Mouse (Mus musculus) forebrain, embryonic 14.5 days (tissue): ENCODE results near the gene Arhgap4. TPM values are rescaled to one million over a fixed set of nuclear protein-coding genes. Genes with fewer than 3 reads are reported as not detected.

Experiments used
- ATAC-seq: fragments of 200-750 bp; cut with Nextera tagmentation; 2 replicates; pipeline ENCODE4 v1.8.0; 2017; ENCODE audit warnings: mild to moderate bottlenecking, moderate library complexity
- DNase-seq: peaks from one replicate; pipeline ENCODE4 v3.0.0-alpha.2; 2015; ENCODE audit warnings: low spot score
- H3K27ac ChIP-seq: fragments of 300-500 bp; sonication (generic); 2 replicates; pipeline ENCODE4 v1.5.1; 2014; ENCODE audit warnings: low read depth, mild to moderate bottlenecking, control low read depth, low read length, moderate library complexity
- H3K27me3 ChIP-seq: fragments of 300-500 bp; sonication (generic); replicated peaks from 2 replicates; pipeline ENCODE4 v1.6.1; 2014; ENCODE audit warnings: low read length, control low read depth, mixed read lengths; ENCODE audit not compliant: control insufficient read depth, insufficient read depth
- H3K36me3 ChIP-seq: fragments of 300-500 bp; sonication (generic); 2 replicates; pipeline ENCODE4 v1.6.1; 2014; ENCODE audit warnings: low read length, control low read depth; ENCODE audit not compliant: control insufficient read depth, insufficient read depth
- H3K4me1 ChIP-seq: fragments of 300-500 bp; sonication (generic); 2 replicates; pipeline ENCODE4 v1.6.1; 2014; ENCODE audit warnings: antibody characterized with exemption, low read length, control low read depth; ENCODE audit not compliant: control insufficient read depth, insufficient read depth
- H3K4me2 ChIP-seq: fragments of 300-500 bp; sonication (generic); 2 replicates; pipeline ENCODE4 v1.6.1; 2014; ENCODE audit warnings: mild to moderate bottlenecking, control low read depth, low read length
- H3K4me3 ChIP-seq: fragments of 300-500 bp; sonication (generic); 2 replicates; pipeline ENCODE4 v1.5.1; 2014; ENCODE audit warnings: low read depth, low read length, control low read depth
- H3K9ac ChIP-seq: fragments of 300-500 bp; sonication (generic); 2 replicates; pipeline ENCODE4 v1.6.1; 2014; ENCODE audit warnings: mild to moderate bottlenecking, low read length, control low read depth, moderate library complexity
- H3K9me3 ChIP-seq: fragments of 300-500 bp; sonication (generic); replicated peaks from 2 replicates; pipeline ENCODE4 v1.6.1; 2016; ENCODE audit warnings: low read length, control low read depth, mixed read lengths; ENCODE audit not compliant: control insufficient read depth
- WGBS: fragments of 180-500 bp; shearing (Covaris S2); extraction: QIAGEN DNeasy Blood & Tissue Kit; methylation state at CpG from one replicate; pipeline ENCODE4 v1.1.7; 2014; 5-methylcytosine and 5-hydroxymethylcytosine counted together
- polyA plus RNA-seq: library from polyadenylated mRNA; unstranded; fragments of >200 nt; fragmentation: Nextera tagmentation; extraction: Ambion mirVana; gene quantifications from 2 replicates; pipeline ENCODE4 v1.2.1, GENCODE M21; 2014

Arhgap4 gene
- polyA plus RNA-seq, 1 experiment from 2014 or later: 1.3 TPM

DNA sequence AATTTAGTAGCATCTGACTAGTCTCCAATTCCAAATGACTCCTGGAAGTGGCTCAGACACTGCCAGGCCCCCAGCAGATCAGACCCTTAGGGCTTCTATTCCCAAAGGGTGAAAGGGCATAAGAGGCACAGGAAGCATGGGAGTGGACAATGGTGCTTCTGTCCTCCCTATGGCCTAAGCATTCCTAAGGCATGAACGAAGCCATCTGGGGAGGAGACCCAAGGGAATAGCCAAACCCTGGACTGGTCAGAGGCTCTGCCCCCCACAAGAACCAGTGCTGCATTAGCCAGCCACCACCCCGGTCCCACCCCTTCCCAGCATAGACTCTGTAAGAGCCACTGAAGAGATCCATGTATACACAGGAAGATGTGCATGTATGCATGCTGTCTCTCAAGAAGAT lies 45.8 kb downstream of the Arhgap4 start:
- Histone ChIP-seq H3K27ac (no peak overlapping the region), H3K4me1 (no peaks in the 10 kb centered on the region), H3K4me2 (peak overlapping the region; percentile 23), H3K27me3 (no peaks in the 10 kb centered on the region), H3K9ac (no peak overlapping the region), H3K9me3 (no peaks in the 10 kb centered on the region), H3K36me3 (no peaks in the 10 kb centered on the region), H3K4me3 (no peak overlapping the region)
- DNase-seq (no peak), ATAC-seq (no peak)
- WGBS: 71% methylated on average over 2 of the region's 2 CpGs

DNA sequence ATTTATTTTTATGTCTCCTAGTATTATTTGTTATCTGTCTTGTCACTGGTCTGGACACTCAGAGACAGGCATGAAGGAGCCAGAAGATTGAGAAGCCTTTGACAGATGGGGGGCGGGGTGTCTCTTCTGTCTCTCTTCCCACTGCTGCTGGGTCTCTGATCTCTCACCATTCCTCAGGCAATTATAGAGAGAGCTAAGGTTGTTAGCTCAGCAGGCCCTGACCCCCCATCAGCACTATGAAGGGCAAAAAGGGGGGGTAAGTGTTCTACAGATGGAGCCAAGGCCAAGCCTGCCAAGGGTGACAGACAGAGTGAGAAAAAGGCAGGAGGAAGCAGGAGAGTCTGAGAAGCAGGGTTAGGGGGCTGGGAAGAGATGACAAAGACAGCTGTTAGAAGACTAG lies 49.7 kb downstream of the Arhgap4 start:
- no peaks in the 10 kb centered on the region for H3K36me3 ChIP-seq
- ATAC-seq: no peak
- no peaks in the 10 kb centered on the region; the same call in 1 of the 2 replicates for H3K4me1 ChIP-seq
- peak overlapping the region; percentile 45; the same call in 1 of the 2 replicates for H3K27ac ChIP-seq
- H3K4me2 ChIP-seq: no peak overlapping the region
- no peak overlapping the region for H3K4me3 ChIP-seq
- DNase-seq: peak; percentile 44
- 68% methylated on average over 1 of the region's 1 CpGs for WGBS
- H3K27me3 ChIP-seq: no peaks in the 10 kb centered on the region
- no peak overlapping the region for H3K9ac ChIP-seq
- H3K9me3 ChIP-seq: no peaks in the 10 kb centered on the region

DNA sequence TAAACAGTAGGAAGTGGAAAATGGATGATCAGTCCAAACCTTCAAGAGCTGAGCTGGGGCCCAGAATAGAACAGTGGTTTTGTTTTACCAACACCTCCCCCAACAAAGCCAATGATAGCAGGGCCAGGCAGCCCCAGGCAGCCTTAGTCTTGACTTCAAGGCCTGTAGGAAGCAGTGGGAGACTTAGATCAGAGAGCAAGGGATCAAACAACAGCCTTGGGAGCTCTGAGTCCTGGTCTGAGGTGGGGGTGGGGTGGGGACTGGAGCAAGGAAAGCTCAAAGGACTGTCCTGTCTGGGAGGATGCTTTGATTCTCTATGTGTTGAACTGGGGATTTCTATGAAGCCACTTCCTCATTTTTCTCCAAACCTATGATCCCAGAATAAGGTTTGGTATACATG lies 50.2 kb downstream of the Arhgap4 start:
- Histone ChIP-seq H3K9me3 (no peaks in the 10 kb centered on the region), H3K27ac (no peak overlapping the region), H3K4me1 (peaks cover 2% of the 10 kb centered on the region; the same call in 1 of the 2 replicates), H3K27me3 (no peaks in the 10 kb centered on the region), H3K36me3 (no peaks in the 10 kb centered on the region), H3K4me2 (no peak overlapping the region), H3K4me3 (no peak overlapping the region), H3K9ac (no peak overlapping the region)
- no peak for ATAC-seq
- DNase-seq: no peak

DNA sequence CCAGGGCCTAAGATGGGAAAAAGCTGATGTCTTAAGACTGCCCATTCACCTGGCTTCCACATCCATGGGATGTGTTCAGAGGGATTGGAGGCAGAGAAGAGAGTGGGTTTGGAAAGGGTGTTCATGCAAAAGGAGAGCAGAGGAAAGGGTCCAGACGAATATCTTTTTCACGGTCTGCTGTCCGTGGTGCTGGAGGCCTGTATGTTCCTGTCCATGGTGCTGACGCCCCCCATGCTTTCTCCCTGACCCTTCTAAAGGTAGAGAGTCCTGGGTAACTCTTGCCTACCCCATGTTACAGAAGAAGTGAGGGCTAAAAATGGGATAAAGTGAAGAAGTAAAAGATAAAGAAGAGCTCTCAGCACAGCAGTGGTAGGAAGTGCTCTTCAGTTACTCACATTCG lies 52.3 kb downstream of the Arhgap4 start:
- no peak overlapping the region for H3K4me3 ChIP-seq
- H3K36me3 ChIP-seq: 0 out of 2 replicates have a peak, but pooled peaks cover 7% of the 10 kb centered on the region
- H3K4me2 ChIP-seq: no peak overlapping the region
- WGBS: 21% methylated on average over 5 of the region's 5 CpGs
- H3K27me3 ChIP-seq: no peaks in the 10 kb centered on the region
- DNase-seq (no peak), ATAC-seq (no peak)
- H3K9ac ChIP-seq: no peak overlapping the region
- peaks cover 12% of the 10 kb centered on the region for H3K4me1 ChIP-seq
- H3K9me3 ChIP-seq: no peaks in the 10 kb centered on the region
- peak overlapping the region; percentile 9; the same call in 1 of the 2 replicates for H3K27ac ChIP-seq

DNA sequence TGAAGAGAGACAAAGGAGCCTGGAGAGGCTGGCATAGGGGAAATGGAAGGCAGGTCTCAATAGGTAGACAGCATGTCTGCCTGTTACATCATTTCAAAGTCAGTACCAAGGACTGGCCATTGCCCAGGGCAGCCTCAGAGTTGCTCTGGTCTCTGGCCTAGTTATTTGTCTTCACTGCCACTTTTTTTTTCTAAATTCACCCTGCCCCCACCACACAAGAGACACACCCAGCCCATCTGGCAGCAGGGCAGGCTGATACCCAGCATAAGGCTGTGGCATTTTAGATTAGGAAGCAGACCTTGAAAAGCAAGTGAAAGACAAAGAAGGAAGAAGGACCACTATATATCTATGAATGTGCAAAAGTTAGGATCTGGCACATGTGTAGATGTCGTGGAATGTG lies 53.8 kb downstream of the Arhgap4 start:
- 0 out of 2 replicates have a peak overlapping the region, but pooled peaks have one; percentile 32 for H3K9ac ChIP-seq
- no peaks in the 10 kb centered on the region for H3K27me3 ChIP-seq
- H3K27ac ChIP-seq: peak overlapping the region; percentile 88
- H3K36me3 ChIP-seq: peaks cover 14% of the 10 kb centered on the region
- H3K4me3 ChIP-seq: no peak overlapping the region
- 64% methylated on average over 1 of the region's 1 CpGs for WGBS
- H3K9me3 ChIP-seq: no peaks in the 10 kb centered on the region
- DNase-seq: no peak
- H3K4me1 ChIP-seq: peaks cover 12% of the 10 kb centered on the region
- peak overlapping the region; percentile 24; the same call in 1 of the 2 replicates for H3K4me2 ChIP-seq
- peak; percentile 15; the same call in 1 of the 2 replicates for ATAC-seq

DNA sequence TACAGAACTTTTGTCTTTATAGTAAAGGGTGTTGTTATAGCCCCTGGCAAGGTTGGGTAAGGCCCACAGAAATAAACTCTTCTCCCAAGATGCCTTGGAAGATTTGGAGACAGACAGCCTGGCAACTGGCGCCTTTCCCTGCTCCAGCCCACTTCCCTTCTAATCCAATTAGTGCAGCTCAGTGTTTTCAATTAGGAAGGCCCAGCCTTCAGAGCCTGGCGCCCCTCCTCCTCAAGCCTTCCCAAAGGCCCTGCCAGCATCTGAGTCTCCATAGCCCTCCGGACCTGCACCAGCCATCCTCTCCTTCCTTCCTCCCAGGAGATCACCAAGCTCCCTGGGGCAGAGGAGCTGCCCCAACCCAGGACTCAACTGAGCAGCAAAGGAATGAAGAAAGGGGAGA lies 54.4 kb downstream of the Arhgap4 start:
- Histone ChIP-seq H3K27ac (peak overlapping the region; percentile 88), H3K4me1 (peaks cover 12% of the 10 kb centered on the region), H3K9ac (0 out of 2 replicates have a peak overlapping the region, but pooled peaks have one; percentile 32), H3K9me3 (no peaks in the 10 kb centered on the region), H3K27me3 (no peaks in the 10 kb centered on the region), H3K36me3 (peaks cover 19% of the 10 kb centered on the region), H3K4me3 (no peak overlapping the region), H3K4me2 (peak overlapping the region; percentile 24; the same call in 1 of the 2 replicates)
- ATAC-seq: peak; percentile 79
- peak; percentile 76 for DNase-seq
- WGBS: 34% methylated on average over 3 of the region's 3 CpGs

DNA sequence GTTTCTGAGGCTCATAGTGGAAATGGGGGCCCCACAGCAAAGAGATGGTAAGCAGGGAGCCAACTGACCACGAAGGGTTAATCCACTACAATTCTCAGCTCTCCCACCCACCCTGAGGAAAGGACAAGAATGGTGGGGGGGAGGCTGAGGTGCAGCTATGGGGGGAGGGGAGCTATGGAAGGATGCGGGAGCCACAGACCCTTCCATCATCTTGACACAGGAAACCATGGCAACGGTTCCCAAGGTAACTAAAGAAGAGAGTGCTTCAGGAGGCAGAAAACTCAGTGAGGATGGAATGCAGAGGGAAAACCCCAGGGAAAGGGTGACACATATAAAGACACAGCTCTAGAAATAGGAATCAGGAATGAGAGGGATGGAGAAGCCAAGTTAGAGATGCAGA lies 57.0 kb downstream of the Arhgap4 start:
- peak overlapping the region; percentile 68 for H3K27ac ChIP-seq
- peaks cover 12% of the 10 kb centered on the region for H3K4me1 ChIP-seq
- H3K4me2 ChIP-seq: peak overlapping the region; percentile 7; the same call in 1 of the 2 replicates
- DNase-seq: peak; percentile 83
- H3K9ac ChIP-seq: no peak overlapping the region
- H3K36me3 ChIP-seq: peaks cover 33% of the 10 kb centered on the region
- H3K4me3 ChIP-seq: no peak overlapping the region
- no peaks in the 10 kb centered on the region for H3K9me3 ChIP-seq
- WGBS: 47% methylated on average over 3 of the region's 3 CpGs
- peak; percentile 65 for ATAC-seq
- H3K27me3 ChIP-seq: no peaks in the 10 kb centered on the region

DNA sequence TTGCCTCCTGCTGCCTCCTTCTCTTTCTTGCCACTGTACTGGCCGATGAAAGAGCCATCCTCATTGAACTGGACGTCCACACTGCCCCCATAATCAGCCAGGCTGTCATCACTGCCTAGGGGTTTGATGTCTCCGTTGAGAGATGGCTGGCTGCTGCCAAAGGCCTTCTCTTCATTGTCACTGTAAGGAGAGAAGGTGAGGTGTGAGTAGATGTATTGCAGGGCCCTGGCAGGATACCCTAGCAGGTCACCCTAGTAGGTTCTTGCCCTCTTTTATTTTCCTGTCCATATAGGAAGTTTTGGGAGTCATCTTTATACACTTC lies 66.6 kb downstream of the Arhgap4 start:
- H3K27me3 ChIP-seq: no peaks in the 10 kb centered on the region
- H3K9ac ChIP-seq: no peak overlapping the region
- 76% methylated on average over 3 of the region's 3 CpGs for WGBS
- H3K27ac ChIP-seq: no peak overlapping the region
- DNase-seq (no peak), ATAC-seq (no peak)
- H3K9me3 ChIP-seq: no peaks in the 10 kb centered on the region
- H3K4me3 ChIP-seq: no peak overlapping the region
- peaks cover 11% of the 10 kb centered on the region; the same call in 1 of the 2 replicates for H3K36me3 ChIP-seq
- H3K4me1 ChIP-seq: no peaks in the 10 kb centered on the region
- H3K4me2 ChIP-seq: no peak overlapping the region

DNA sequence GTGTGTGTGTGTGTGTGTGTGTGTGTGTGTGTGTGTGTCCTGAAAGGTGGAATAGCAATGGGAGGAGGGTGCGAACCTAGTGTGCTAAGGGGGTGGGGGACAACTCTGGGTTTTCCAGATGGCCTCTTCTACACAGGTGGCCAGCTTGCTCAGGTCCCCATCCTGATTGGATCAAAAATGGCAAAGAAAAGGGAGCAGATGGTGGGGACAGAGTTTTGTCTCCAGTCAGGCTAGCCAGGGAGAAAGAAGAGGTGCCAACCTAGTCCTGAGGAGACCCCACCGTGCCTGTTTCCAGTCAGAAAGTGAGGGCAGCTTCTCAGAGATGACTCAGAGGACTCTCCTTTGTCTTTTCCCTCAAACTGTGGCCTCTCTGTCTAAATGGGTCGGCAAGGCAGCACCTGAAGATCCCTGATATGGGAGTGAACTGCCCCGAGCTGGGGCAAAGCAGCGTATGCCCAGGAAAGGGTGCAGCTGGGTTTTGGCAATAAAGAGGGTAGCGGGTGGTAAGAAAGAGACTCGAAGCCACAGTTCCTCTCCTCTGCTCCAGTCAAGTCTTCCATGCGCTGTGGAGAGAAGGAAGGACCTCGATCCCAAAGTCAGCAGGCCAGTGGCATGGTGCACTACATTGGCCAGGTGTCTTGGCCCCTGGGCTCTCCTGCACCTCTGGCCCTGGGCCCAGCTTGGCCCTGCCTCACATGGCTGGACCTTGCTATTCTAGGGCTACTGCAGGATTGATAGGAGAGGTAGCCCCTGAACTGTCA lies 67.2 kb downstream of the Arhgap4 start:
- Histone ChIP-seq H3K4me3 (no peak overlapping the region), H3K4me1 (no peaks in the 10 kb centered on the region), H3K27ac (no peak overlapping the region), H3K4me2 (no peak overlapping the region), H3K9ac (no peak overlapping the region), H3K9me3 (no peaks in the 10 kb centered on the region), H3K36me3 (peaks cover 5% of the 10 kb centered on the region; the same call in 1 of the 2 replicates), H3K27me3 (no peaks in the 10 kb centered on the region)
- ATAC-seq (no peak), DNase-seq (no peak)
- WGBS: 75% methylated on average over 9 of the region's 9 CpGs
